Mouse (Mus musculus): Measurements from ENCODE around the gene Socs7.

DNA sequence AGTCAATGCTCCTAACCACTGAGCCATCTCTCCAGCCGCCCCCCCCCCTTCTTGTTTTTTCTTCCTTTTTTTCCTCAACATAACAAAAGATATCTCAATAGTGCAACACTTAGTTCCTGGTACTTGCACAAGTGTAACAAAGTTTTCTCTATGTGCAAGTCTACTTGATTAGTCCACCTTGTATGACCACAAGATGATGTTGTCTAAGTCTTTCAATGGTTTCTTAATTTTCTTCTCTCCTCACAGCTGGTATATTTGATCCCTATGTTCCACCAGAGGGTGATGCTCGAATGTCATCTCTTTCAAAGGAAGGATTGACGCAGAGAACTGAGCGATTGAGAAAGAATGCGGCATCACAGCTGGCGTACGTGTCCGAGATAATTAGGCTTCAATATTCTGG is 41.2 kb upstream of the Socs7 start:
- no peak for TF ChIP-seq CTCF (IDR thresholded peaks at IDR 0.05; ENCODE audit: low read depth, low read length)
- TF ChIP-seq POLR2A (IDR thresholded peaks at IDR 0.05; ENCODE audit: borderline replicate concordance, low read depth, low read length) = no peak
